Mouse (Mus musculus): ENCODE results near the gene Rint1.

DNA sequence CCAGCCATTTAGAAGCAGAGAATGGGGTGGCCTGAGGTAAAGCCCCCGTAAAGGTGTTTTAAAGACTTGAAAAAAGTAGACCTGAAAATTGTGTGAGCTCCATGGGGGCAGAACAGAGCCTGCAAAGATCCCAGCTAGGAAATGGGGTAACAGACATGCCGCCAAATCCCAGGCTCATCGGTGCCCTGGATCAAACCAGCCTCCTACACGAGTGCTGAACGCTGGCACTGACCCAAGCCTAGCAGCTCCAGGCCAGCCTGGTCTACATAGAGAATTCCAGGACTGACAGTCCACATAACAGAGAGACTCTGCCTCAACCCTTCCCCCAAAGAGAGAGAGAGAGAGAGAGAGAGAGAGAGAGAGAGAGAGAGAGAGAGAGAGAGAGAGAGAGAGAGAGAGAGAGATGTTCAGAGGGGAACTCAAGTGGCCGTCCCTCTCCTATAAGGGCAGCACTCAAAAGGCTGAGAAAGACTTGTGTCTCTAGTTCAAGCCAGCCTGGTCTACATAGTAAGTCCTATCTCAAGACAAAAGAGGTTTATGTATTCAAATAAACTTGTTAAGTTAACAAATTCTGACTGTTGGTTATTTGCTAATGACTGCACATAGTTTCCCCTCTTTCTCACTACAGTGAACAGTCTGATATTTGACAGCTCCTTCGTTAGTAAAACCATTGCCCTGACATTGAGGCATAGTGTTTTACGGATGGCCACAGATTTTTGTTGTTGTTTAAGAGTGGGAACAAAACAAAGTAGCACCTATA is 5.3 kb upstream of the Rint1 start:
- TF ChIP-seq CTCF (IDR thresholded peaks at IDR 0.05; ENCODE audit: extremely low read depth, insufficient read depth, low read length) (no peak), POLR2A (IDR thresholded peaks at IDR 0.05; ENCODE audit: extremely low read depth, insufficient read depth, low read length) (no peak)

All from cortical plate, adult 2 months (tissue).